Mouse (Mus musculus) inflammation-experienced regulatory T-cells, adult 6 months (primary cell): ENCODE results near the gene Taar4. TPM values are rescaled to one million over a fixed set of nuclear protein-coding genes. Genes with fewer than 3 reads are reported as not detected.

Experiments
- ATAC-seq: one replicate; pipeline ENCODE4 v1.8.0; 2017
- polyA plus RNA-seq, 3 experiments: library from polyadenylated mRNA; unstranded; fragments of 100-300 nt; shearing (Covaris generic); gene quantifications; one replicate each; pipeline ENCODE4 v1.2.1; 2017

The Taar4 gene
- polyA plus RNA-seq, 3 experiments from 2014 or later, result not detected

- no peak for ATAC-seq
These were observed 47.8 kb downstream of the Taar4 start for GRCm38 (mm10) chr10:24008143-24008542.

Other genes with a start within 250 kb of the Taar4 start
- 100 to 1,000 TPM in 2 of 3 experiments, 10 to 100 TPM in 1; 92.3 to 940 (median 123) TPM for gene Rps12, start 173.2 kb upstream of the Taar4 start, polyA plus RNA-seq
- gene Slc18b1, start 163.5 kb upstream of the Taar4 start, polyA plus RNA-seq, result not detected
- not detected for gene Vnn3, start 109.0 kb upstream of the Taar4 start, polyA plus RNA-seq
- gene Vnn1, start 65.8 kb upstream of the Taar4 start, polyA plus RNA-seq, result not detected
- not detected for gene Taar1, start 40.1 kb upstream of the Taar4 start, polyA plus RNA-seq
- gene Taar2, start 21.9 kb upstream of the Taar4 start, polyA plus RNA-seq, result not detected
- not detected for gene Taar3, start 10.9 kb upstream of the Taar4 start, polyA plus RNA-seq
- not detected for gene Taar5, start 10.2 kb downstream of the Taar4 start, polyA plus RNA-seq
- gene Taar6, start 25.2 kb downstream of the Taar4 start, polyA plus RNA-seq, result not detected
- gene Taar7a, start 33.0 kb downstream of the Taar4 start, polyA plus RNA-seq, result not detected
- gene Taar7b, start 39.4 kb downstream of the Taar4 start, polyA plus RNA-seq, result not detected
- gene Taar7d, start 66.7 kb downstream of the Taar4 start, polyA plus RNA-seq, result not detected
- not detected for gene Taar7e, start 77.1 kb downstream of the Taar4 start, polyA plus RNA-seq
- not detected for gene Taar7f, start 89.0 kb downstream of the Taar4 start, polyA plus RNA-seq
- gene Taar8a, start 116.0 kb downstream of the Taar4 start, polyA plus RNA-seq, result not detected
- gene Taar8b, start 131.8 kb downstream of the Taar4 start, polyA plus RNA-seq, result not detected
- gene Taar8c, start 141.4 kb downstream of the Taar4 start, polyA plus RNA-seq, result not detected
- gene Taar9, start 149.0 kb downstream of the Taar4 start, polyA plus RNA-seq, result not detected
- gene Stx7, start 188.8 kb downstream of the Taar4 start, polyA plus RNA-seq, result 10 to 100 TPM; 21.5 to 33.8 (median 23.1) TPM